Mouse (Mus musculus): ENCODE results near the gene Sema4d. TPM values are rescaled to one million over a fixed set of nuclear protein-coding genes. Genes with fewer than 3 reads are reported as not detected.

Gene Sema4d
- polyA plus RNA-seq, 1 experiment from 2014 or later, result 11.5 TPM

DNA sequence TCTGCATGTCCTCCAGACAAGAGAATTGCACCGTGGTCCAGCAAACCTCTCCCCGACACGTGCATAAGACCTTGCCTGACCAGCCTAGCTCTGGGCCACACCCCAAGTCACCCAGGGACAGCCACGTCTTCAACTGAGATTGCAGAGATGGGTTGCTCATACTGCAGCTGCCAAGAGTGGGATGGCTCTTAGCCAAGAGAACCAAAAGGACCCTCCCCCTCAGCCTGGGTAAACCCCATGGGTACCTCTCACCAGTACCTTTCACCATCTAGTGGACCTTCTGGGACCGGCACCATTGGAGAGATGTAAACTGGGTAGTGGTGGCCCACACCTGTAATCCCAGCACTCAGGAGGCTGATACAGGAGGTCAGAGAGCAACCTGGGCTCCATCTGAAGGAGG, 2.8 kb downstream of the Sema4d start:
- 79% methylated on average over 5 of the region's 5 CpGs for WGBS
- Histone ChIP-seq H3K27ac (replicated peaks; ENCODE audit: low read depth, low read length) (no peak overlapping the region), H3K4me3 (replicated peaks; ENCODE audit: low read depth, low read length) (no peak overlapping the region), H3K4me1 (ENCODE audit: control insufficient read depth, insufficient read depth, low read length) (peaks cover 8% of the 10 kb centered on the region), H3K9me3 (ENCODE audit: control insufficient read depth, low read length) (no peaks in the 10 kb centered on the region), H3K4me2 (ENCODE audit: low read length) (no peak overlapping the region), H3K9ac (replicated peaks; ENCODE audit: low read length) (no peak overlapping the region), H3K36me3 (ENCODE audit: control insufficient read depth, insufficient read depth, low read length) (no peaks in the 10 kb centered on the region), H3K27me3 (ENCODE audit: control insufficient read depth, insufficient read depth, low read length) (peaks cover 13% of the 10 kb centered on the region)
- ATAC-seq (ENCODE audit: low FRiP score, low TSS enrichment), result no peak
- DNase-seq, result no peak

DNA sequence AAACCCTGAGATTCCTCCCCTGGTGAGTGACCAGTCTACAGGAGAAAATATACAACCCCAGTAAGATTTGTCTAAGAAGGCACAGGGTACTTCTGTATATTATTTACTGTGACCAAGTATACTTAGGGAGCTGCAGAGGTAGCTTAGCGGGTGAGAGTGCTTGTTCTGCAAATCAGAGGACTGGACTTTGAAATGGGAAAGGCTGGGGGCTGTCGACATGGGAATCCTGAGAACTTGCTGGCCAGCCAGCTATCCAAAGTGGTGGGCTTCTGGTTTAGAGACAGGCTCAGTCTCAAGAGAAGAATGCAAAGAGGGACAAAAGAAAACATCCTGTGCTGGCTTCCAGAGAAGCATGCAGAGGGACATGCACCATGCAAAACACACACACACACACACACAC, 5.7 kb downstream of the Sema4d start:
- no peak overlapping the region for H3K4me2 ChIP-seq (ENCODE audit: low read length)
- 46% methylated on average over 2 of the region's 2 CpGs for WGBS
- H3K27me3 ChIP-seq (ENCODE audit: control insufficient read depth, insufficient read depth, low read length), result peaks cover 11% of the 10 kb centered on the region
- ATAC-seq (ENCODE audit: low FRiP score, low TSS enrichment) (no peak), DNase-seq (no peak)
- H3K36me3 ChIP-seq (ENCODE audit: control insufficient read depth, insufficient read depth, low read length), result no peaks in the 10 kb centered on the region
- H3K27ac ChIP-seq (replicated peaks; ENCODE audit: low read depth, low read length), result no peak overlapping the region
- no peaks in the 10 kb centered on the region for H3K9me3 ChIP-seq (ENCODE audit: control insufficient read depth, low read length)
- no peak overlapping the region for H3K4me3 ChIP-seq (replicated peaks; ENCODE audit: low read depth, low read length)
- H3K9ac ChIP-seq (replicated peaks; ENCODE audit: low read length), result no peak overlapping the region
- H3K4me1 ChIP-seq (ENCODE audit: control insufficient read depth, insufficient read depth, low read length), result peaks cover 8% of the 10 kb centered on the region

GRCm38 (mm10) chr13:51786616-51787015, 6.9 kb downstream of the Sema4d start:
- Histone ChIP-seq H3K9me3 (ENCODE audit: control insufficient read depth, low read length) (no peaks in the 10 kb centered on the region), H3K27ac (replicated peaks; ENCODE audit: low read depth, low read length) (no peak overlapping the region)

GRCm38 (mm10) chr13:51784476-51784875, 9.1 kb downstream of the Sema4d start:
- DNase-seq, result no peak
- no peaks in the 10 kb centered on the region for H3K9me3 ChIP-seq (ENCODE audit: control insufficient read depth, low read length)
- no peak overlapping the region for H3K9ac ChIP-seq (replicated peaks; ENCODE audit: low read length)
- H3K4me2 ChIP-seq (ENCODE audit: low read length), result no peak overlapping the region
- no peak for ATAC-seq (ENCODE audit: low FRiP score, low TSS enrichment)
- no peaks in the 10 kb centered on the region for H3K36me3 ChIP-seq (ENCODE audit: control insufficient read depth, insufficient read depth, low read length)
- no peaks in the 10 kb centered on the region for H3K27me3 ChIP-seq (ENCODE audit: control insufficient read depth, insufficient read depth, low read length)
- no peak overlapping the region for H3K27ac ChIP-seq (replicated peaks; ENCODE audit: low read depth, low read length)
- no peaks in the 10 kb centered on the region for H3K4me1 ChIP-seq (ENCODE audit: control insufficient read depth, insufficient read depth, low read length)
- H3K4me3 ChIP-seq (replicated peaks; ENCODE audit: low read depth, low read length), result no peak overlapping the region
- WGBS, result 96% methylated on average over 8 of the region's 8 CpGs

More at GRCm38 (mm10) chr13:51786616-51787015, 6.9 kb downstream of the Sema4d start:
- WGBS, result 89% methylated on average over 4 of the region's 4 CpGs
- ATAC-seq (ENCODE audit: low FRiP score, low TSS enrichment) (no peak), DNase-seq (no peak)
- no peaks in the 10 kb centered on the region for H3K4me1 ChIP-seq (ENCODE audit: control insufficient read depth, insufficient read depth, low read length)
- no peak overlapping the region for H3K9ac ChIP-seq (replicated peaks; ENCODE audit: low read length)
- no peak overlapping the region for H3K4me2 ChIP-seq (ENCODE audit: low read length)
- H3K4me3 ChIP-seq (replicated peaks; ENCODE audit: low read depth, low read length), result no peak overlapping the region
- H3K27me3 ChIP-seq (ENCODE audit: control insufficient read depth, insufficient read depth, low read length), result no peaks in the 10 kb centered on the region
- H3K36me3 ChIP-seq (ENCODE audit: control insufficient read depth, insufficient read depth, low read length), result no peaks in the 10 kb centered on the region

DNA sequence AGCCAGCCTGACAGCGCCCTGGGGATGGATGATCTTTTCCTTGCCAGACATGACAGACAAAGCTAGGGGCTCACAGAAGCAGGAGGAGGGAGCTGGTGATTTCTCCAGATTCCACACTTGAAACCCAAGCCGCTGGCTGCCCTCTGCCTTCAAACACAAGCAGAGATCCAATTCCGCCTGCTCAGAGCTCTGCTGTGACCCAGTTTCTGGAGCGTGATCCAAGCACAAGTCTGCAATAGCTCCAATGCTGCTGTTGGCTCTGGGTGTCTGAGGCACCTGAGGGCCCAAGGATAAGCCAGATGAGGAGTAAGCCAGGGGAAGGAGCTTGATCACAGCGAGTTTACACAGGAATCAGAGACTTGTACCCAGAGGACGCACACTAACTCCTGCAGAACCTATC, 9.7 kb downstream of the Sema4d start:
- Histone ChIP-seq H3K27me3 (ENCODE audit: control insufficient read depth, insufficient read depth, low read length) (no peaks in the 10 kb centered on the region), H3K27ac (replicated peaks; ENCODE audit: low read depth, low read length) (0 out of 2 replicates have a peak overlapping the region, but pooled peaks have one; percentile 26), H3K9ac (replicated peaks; ENCODE audit: low read length) (no peak overlapping the region), H3K9me3 (ENCODE audit: control insufficient read depth, low read length) (no peaks in the 10 kb centered on the region), H3K36me3 (ENCODE audit: control insufficient read depth, insufficient read depth, low read length) (no peaks in the 10 kb centered on the region), H3K4me2 (ENCODE audit: low read length) (no peak overlapping the region), H3K4me1 (ENCODE audit: control insufficient read depth, insufficient read depth, low read length) (no peaks in the 10 kb centered on the region), H3K4me3 (replicated peaks; ENCODE audit: low read depth, low read length) (no peak overlapping the region)
- 74% methylated on average over 6 of the region's 6 CpGs for WGBS
- no peak for DNase-seq
- ATAC-seq (ENCODE audit: low FRiP score, low TSS enrichment), result no peak

- no peak overlapping the region for H3K27ac ChIP-seq (replicated peaks; ENCODE audit: low read depth, low read length)
- ATAC-seq (ENCODE audit: low FRiP score, low TSS enrichment) (no peak), DNase-seq (no peak)
- no peak overlapping the region for H3K4me3 ChIP-seq (replicated peaks; ENCODE audit: low read depth, low read length)
- H3K27me3 ChIP-seq (ENCODE audit: control insufficient read depth, insufficient read depth, low read length), result no peaks in the 10 kb centered on the region
- H3K4me1 ChIP-seq (ENCODE audit: control insufficient read depth, insufficient read depth, low read length), result peaks cover 12% of the 10 kb centered on the region
- 95% methylated on average over 10 of the region's 10 CpGs for WGBS
- H3K4me2 ChIP-seq (ENCODE audit: low read length), result no peak overlapping the region
- no peaks in the 10 kb centered on the region for H3K36me3 ChIP-seq (ENCODE audit: control insufficient read depth, insufficient read depth, low read length)
- no peaks in the 10 kb centered on the region for H3K9me3 ChIP-seq (ENCODE audit: control insufficient read depth, low read length)
- H3K9ac ChIP-seq (replicated peaks; ENCODE audit: low read length), result no peak overlapping the region
Observed at GRCm38 (mm10) chr13:51780509-51781155, 12.9 kb downstream of the Sema4d start.

GRCm38 (mm10) chr13:51778983-51779962, 14.3 kb downstream of the Sema4d start:
- Histone ChIP-seq H3K4me1 (ENCODE audit: control insufficient read depth, insufficient read depth, low read length) (peaks cover 12% of the 10 kb centered on the region), H3K4me2 (ENCODE audit: low read length) (no peak overlapping the region), H3K36me3 (ENCODE audit: control insufficient read depth, insufficient read depth, low read length) (no peaks in the 10 kb centered on the region), H3K27ac (replicated peaks; ENCODE audit: low read depth, low read length) (no peak overlapping the region), H3K4me3 (replicated peaks; ENCODE audit: low read depth, low read length) (no peak overlapping the region), H3K27me3 (ENCODE audit: control insufficient read depth, insufficient read depth, low read length) (no peaks in the 10 kb centered on the region), H3K9ac (replicated peaks; ENCODE audit: low read length) (no peak overlapping the region), H3K9me3 (ENCODE audit: control insufficient read depth, low read length) (no peaks in the 10 kb centered on the region)
- ATAC-seq (ENCODE audit: low FRiP score, low TSS enrichment), result no peak
- 78% methylated on average over 25 of the region's 25 CpGs for WGBS
- no peak for DNase-seq

- Histone ChIP-seq H3K27me3 (ENCODE audit: control insufficient read depth, insufficient read depth, low read length) (no peaks in the 10 kb centered on the region), H3K9ac (replicated peaks; ENCODE audit: low read length) (no peak overlapping the region), H3K4me3 (replicated peaks; ENCODE audit: low read depth, low read length) (no peak overlapping the region), H3K4me2 (ENCODE audit: low read length) (no peak overlapping the region), H3K9me3 (ENCODE audit: control insufficient read depth, low read length) (no peaks in the 10 kb centered on the region), H3K27ac (replicated peaks; ENCODE audit: low read depth, low read length) (no peak overlapping the region), H3K36me3 (ENCODE audit: control insufficient read depth, insufficient read depth, low read length) (no peaks in the 10 kb centered on the region), H3K4me1 (ENCODE audit: control insufficient read depth, insufficient read depth, low read length) (peaks cover 12% of the 10 kb centered on the region)
- ATAC-seq (ENCODE audit: low FRiP score, low TSS enrichment), result no peak
- 91% methylated on average over 11 of the region's 11 CpGs for WGBS
- DNase-seq, result no peak
Observed at GRCm38 (mm10) chr13:51778351-51778982, 15.1 kb downstream of the Sema4d start.

All from midbrain, embryonic 14.5 days (tissue).